Mouse (Mus musculus) cortical plate, adult 2 months (tissue): ENCODE data around the gene 9530077C05Rik.

Source experiments
- CTCF ChIP-seq: fragments of 200-500 bp; IDR thresholded peaks from 2 replicates; pipeline ENCODE4 v1.5.1; 2011; ENCODE audit warnings: mild to moderate bottlenecking, control low read depth, low read length; ENCODE audit not compliant: insufficient read depth; ENCODE audit errors: extremely low read depth
- POLR2A ChIP-seq: fragments of 200-500 bp; IDR thresholded peaks from 2 replicates; pipeline ENCODE4 v1.6.1; 2011; ENCODE audit warnings: mild to moderate bottlenecking, low read length, control low read depth; ENCODE audit not compliant: insufficient read depth; ENCODE audit errors: extremely low read depth

DNA sequence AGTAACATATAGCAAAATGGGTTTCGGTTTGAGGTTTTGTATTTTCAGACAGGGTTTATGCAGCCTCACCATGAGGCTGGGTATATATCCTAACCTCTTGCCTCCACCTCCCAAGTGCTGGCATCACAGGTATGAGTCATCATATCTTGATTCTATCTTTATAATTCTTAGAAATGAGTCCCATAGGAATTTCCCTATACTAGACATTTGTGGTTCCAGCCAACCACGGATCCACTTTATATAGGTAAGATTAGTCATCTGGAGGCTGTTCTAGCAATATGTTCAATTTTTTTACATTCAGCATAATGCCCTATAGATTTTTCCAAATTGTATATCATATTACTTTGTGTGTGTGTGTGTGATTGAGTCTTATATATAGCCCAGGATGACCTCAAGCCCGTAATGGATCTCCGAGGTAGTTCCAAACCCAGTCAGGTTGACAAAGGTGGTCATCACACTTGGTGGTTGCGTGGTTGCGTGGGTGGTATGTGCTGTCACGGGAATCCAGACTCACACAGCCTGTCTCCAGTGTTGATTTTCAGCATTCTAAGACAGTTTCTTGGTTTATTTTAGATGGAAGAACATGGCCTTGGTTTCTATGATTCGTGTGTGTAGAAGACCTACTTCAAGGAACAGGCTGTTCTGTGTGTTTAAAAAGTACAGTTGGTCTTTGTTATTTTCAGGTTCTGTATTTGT lies 72.7 kb downstream of the 9530077C05Rik start:
- no peak for TF ChIP-seq CTCF
- no peak for TF ChIP-seq POLR2A
